In the genomic region with DNA sequence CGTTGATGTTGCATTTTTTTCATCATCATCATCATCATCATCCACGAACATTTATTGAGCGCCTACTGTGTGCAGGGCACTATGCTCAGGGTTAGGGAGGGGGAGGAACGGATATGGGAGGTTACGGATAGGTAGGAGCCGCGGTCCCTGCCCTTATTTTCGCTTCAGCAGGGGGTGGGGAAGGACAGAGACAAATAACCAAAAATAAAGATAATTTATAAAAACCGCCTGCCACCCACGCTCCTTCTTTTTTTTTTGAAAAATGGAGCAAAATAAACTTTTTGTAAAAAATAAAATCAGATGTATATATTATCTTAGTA, we compare ENCODE assay signal across 9 mouse cellular contexts.
A peak's percentile ranks its signal among the peaks of the same experiment; 100 is the strongest.
DNase-seq lines count a peak whose midpoint lies in the region; ATAC-seq and TF ChIP-seq lines count a peak whose summit lies in the region.
"Had no signal": no experiment of that assay in that cellular context is flagged by ENCODE, and none has a peak within 500 bp of the region (broad histone marks: within the 10 kb centered on the region; RNA-seq: fewer than 3 reads in every experiment).

No protein-coding gene starts in this region.

- DNase-seq in heart, adult 9 months (ENCODE audit: low spot score in 2 of 2) = no peak
- no peak for DNase-seq in ES-E14 (ENCODE audit: low read depth, low spot score)
- no peak for DNase-seq in urinary bladder, postnatal 10 days (ENCODE audit: low spot score)
- DNase-seq in right cerebral cortex, adult 2 months (ENCODE audit: low spot score in 2 of 2) = no peak
- no peak for DNase-seq in embryo, embryonic 10 days (ENCODE audit: low spot score)

- H3K4me2 ChIP-seq in heart, embryonic 14.5 days (ENCODE audit: low read length) = peak overlapping the region; percentile 93
- H3K4me2 ChIP-seq in forebrain, embryonic 13.5 days = peak overlapping the region; percentile 83
- peak overlapping the region; percentile 67 for H3K4me2 ChIP-seq in liver, embryonic 15.5 days

- peak overlapping the region; percentile 43 to 58 for H3K4me3 ChIP-seq in heart, embryonic 14.5 days (ENCODE audit: control insufficient read depth in 1 of 2, insufficient read depth in 1 of 2, low read depth in 1 of 2, low read length in 2 of 2)
- peak overlapping the region; percentile 17 to 44; a peak in 3 of 4 replicates for H3K4me3 ChIP-seq in ES-E14 (ENCODE audit: insufficient read depth in 1 of 2, low read depth in 1 of 2, low read length in 2 of 2, poor library complexity in 1 of 2, severe bottlenecking in 1 of 2)
- peak overlapping the region; percentile 67 for H3K4me3 ChIP-seq in forebrain, embryonic 13.5 days
- peak overlapping the region; percentile 17; the same call in 1 of the 2 replicates for H3K4me3 ChIP-seq in liver, embryonic 15.5 days (replicated peaks)

- in situ Hi-C loops in ES-E14 (cut with MboI; ENCODE audit: low sequenced_read_pairs in 2 of 2, unreplicated experiment in 2 of 2) = no loop called here

- peak overlapping the region; percentile 80 for H3K9ac ChIP-seq in heart, embryonic 14.5 days (ENCODE audit: low read length)
- no peak overlapping the region for H3K9ac ChIP-seq in ES-E14 (ENCODE audit: insufficient read depth, low read depth, low read length, poor library complexity, severe bottlenecking)
- peak overlapping the region; percentile 62 for H3K9ac ChIP-seq in forebrain, embryonic 13.5 days
- H3K9ac ChIP-seq in liver, embryonic 15.5 days = no peak overlapping the region

- peaks cover 10% of the 10 kb centered on the region; the same call in 1 of the 2 replicates for H3K27me3 ChIP-seq in heart, embryonic 14.5 days (ENCODE audit: control insufficient read depth, insufficient read depth, low read length)
- H3K27me3 ChIP-seq in forebrain, embryonic 13.5 days = peaks cover 42% of the 10 kb centered on the region
- peaks cover 79% of the 10 kb centered on the region for H3K27me3 ChIP-seq in liver, embryonic 15.5 days

- no peaks in the 10 kb centered on the region for H3K9me3 ChIP-seq in heart, embryonic 14.5 days (ENCODE audit: control insufficient read depth, low read length)
- H3K9me3 ChIP-seq in ES-E14 (ENCODE audit: control insufficient read depth, insufficient read depth, low read depth, low read length) = no peaks in the 10 kb centered on the region
- no peaks in the 10 kb centered on the region for H3K9me3 ChIP-seq in forebrain, embryonic 13.5 days (replicated peaks)
- H3K9me3 ChIP-seq in liver, embryonic 15.5 days (replicated peaks) = no peaks in the 10 kb centered on the region

- no peaks in the 10 kb centered on the region for H3K36me3 ChIP-seq in heart, embryonic 14.5 days (ENCODE audit: control insufficient read depth, insufficient read depth, low read length)
- no peaks in the 10 kb centered on the region for H3K36me3 ChIP-seq in ES-E14 (ENCODE audit: control insufficient read depth, insufficient read depth, low read length, poor library complexity, severe bottlenecking)
- no peaks in the 10 kb centered on the region for H3K36me3 ChIP-seq in forebrain, embryonic 13.5 days (ENCODE audit: poor library complexity, severe bottlenecking)
- H3K36me3 ChIP-seq in liver, embryonic 15.5 days (replicated peaks) = no peaks in the 10 kb centered on the region

- ATAC-seq in heart, embryonic 14.5 days (ENCODE audit: insufficient number of reproducible peaks, insufficient read depth, low FRiP score, low read depth) = no peak
- 0 out of 2 replicates have a peak, but pooled peaks have one; percentile 17 for ATAC-seq in forebrain, embryonic 13.5 days
- no peak for ATAC-seq in liver, embryonic 15.5 days (ENCODE audit: insufficient read depth)
- ATAC-seq: Patski had no signal

- under 1% methylated on average over 10 of the region's 10 CpGs for WGBS in heart, embryonic 14.5 days
- 2% methylated on average over 10 of the region's 10 CpGs for WGBS in forebrain, embryonic 13.5 days
- WGBS in liver, embryonic 15.5 days (ENCODE audit: insufficient replicate concordance) = 3% methylated on average over 10 of the region's 10 CpGs

- no peak overlapping the region for H3K27ac ChIP-seq in heart, embryonic 14.5 days (replicated peaks in 1 of 2; ENCODE audit: control insufficient read depth in 1 of 2, insufficient read depth in 1 of 2, low read depth in 2 of 2, low read length in 2 of 2)
- no peak overlapping the region for H3K27ac ChIP-seq in ES-E14 (ENCODE audit: insufficient read depth, low read depth, low read length, poor library complexity, severe bottlenecking)
- no peak overlapping the region for H3K27ac ChIP-seq in forebrain, embryonic 13.5 days
- no peak overlapping the region for H3K27ac ChIP-seq in liver, embryonic 15.5 days (replicated peaks)

- peaks cover 8 to 14% of the 10 kb centered on the region in 2 experiments for H3K4me1 ChIP-seq in heart, embryonic 14.5 days (ENCODE audit: control insufficient read depth in 2 of 2, insufficient read depth in 2 of 2, low read length in 2 of 2)
- H3K4me1 ChIP-seq in ES-E14 (ENCODE audit: control insufficient read depth in 2 of 2, insufficient read depth in 2 of 2, low read length in 2 of 2, poor library complexity in 1 of 2) = peaks cover 0 to 4% of the 10 kb centered on the region in 2 experiments; a peak in 1 of 4 replicates
- peaks cover 18% of the 10 kb centered on the region for H3K4me1 ChIP-seq in forebrain, embryonic 13.5 days
- 0 out of 2 replicates have a peak, but pooled peaks cover 7% of the 10 kb centered on the region for H3K4me1 ChIP-seq in liver, embryonic 15.5 days (replicated peaks)

TF ChIP-seq in ES-E14, 5 proteins besides CTCF, POLR2A, EP300 and RAD21:
- TF ChIP-seq ZNF384 (IDR thresholded peaks at IDR 0.05; ENCODE audit: low read depth, low read length) (no peak), HCFC1 (IDR thresholded peaks at IDR 0.05; ENCODE audit: borderline replicate concordance, insufficient read depth, low read length) (no peak), ZC3H11A (IDR thresholded peaks at IDR 0.05; ENCODE audit: borderline replicate concordance, low read depth, low read length) (no peak)

Comparison
In these comparisons a context has a peak if more than half of its experiments do, and no peak if none do; other contexts are left out.
1. H3K4me3 ChIP-seq: peak in every context shown above with its lines; median percentile 67 in forebrain, embryonic 13.5 days; 50 in heart, embryonic 14.5 days; 30 in ES-E14; 17 in liver, embryonic 15.5 days.
2. H3K9ac ChIP-seq: peak in heart, embryonic 14.5 days (single experiment) and forebrain, embryonic 13.5 days (single experiment); none in ES-E14 (single experiment) and liver, embryonic 15.5 days (single experiment).
3. Peak in every context shown above with its lines, with median percentiles within 50 percentile points of each other: H3K4me2 ChIP-seq.